Mouse (Mus musculus) cerebellum, adult 2 months (tissue): ENCODE measurements around the gene Smarcc1. TPM values are rescaled to one million over a fixed set of nuclear protein-coding genes. Genes with fewer than 3 reads are reported as not detected.

Experiments used
- DNase-seq, 2 experiments: peaks; one replicate each; pipeline ENCODE4 v3.0.0; 2021
- H3K27ac ChIP-seq: fragments of 200-500 bp; 2 replicates; pipeline ENCODE4 v1.5.1; 2012; ENCODE audit warnings: low read length, control low read depth, inconsistent platforms; ENCODE audit not compliant: insufficient read depth
- H3K27me3 ChIP-seq: fragments of 200-500 bp; 2 replicates; pipeline ENCODE4 v1.6.1; 2012; ENCODE audit warnings: inconsistent platforms, mild to moderate bottlenecking, low read length, moderate library complexity; ENCODE audit not compliant: control insufficient read depth, insufficient read depth
- H3K4me1 ChIP-seq: fragments of 200-500 bp; 2 replicates; pipeline ENCODE4 v1.6.1; 2011; ENCODE audit warnings: low read length; ENCODE audit not compliant: control insufficient read depth, insufficient read depth
- H3K4me3 ChIP-seq: fragments of 200-500 bp; replicated peaks from 2 replicates; pipeline ENCODE3; 2011; ENCODE audit warnings: mild to moderate bottlenecking, low read depth, low read length, control low read depth; ENCODE audit not compliant: insufficient read depth
- CTCF ChIP-seq: fragments of 200-500 bp; IDR thresholded peaks from 2 replicates; pipeline ENCODE4 v1.5.1; 2011; ENCODE audit warnings: low read depth, mild to moderate bottlenecking, control low read depth, low read length, moderate library complexity, borderline replicate concordance; ENCODE audit not compliant: insufficient read depth
- POLR2A ChIP-seq: fragments of 200-500 bp; IDR thresholded peaks from 2 replicates; pipeline ENCODE4 v1.6.1; 2011; ENCODE audit warnings: low read length, control low read depth, borderline replicate concordance; ENCODE audit not compliant: insufficient read depth
- WGBS: fragments of 180-500 bp; shearing (Covaris S2); methylation state at CpG from one replicate; pipeline ENCODE4 v1.1.7; 2018; 5-methylcytosine and 5-hydroxymethylcytosine counted together
- polyA plus RNA-seq: library from polyadenylated mRNA; depleted of rRNA; stranded (reverse); fragments of >200 nt; gene quantifications from 2 replicates; pipeline ENCODE4 v1.2.3, GENCODE M21; 2012; rRNA removed

Gene Smarcc1
- polyA plus RNA-seq, 1 experiment: 23.1 TPM

GRCm38 (mm10) chr9:110272330-110272729 is 154.8 kb downstream of the Smarcc1 start:
- no peak for DNase-seq
- H3K27me3 ChIP-seq: no peaks in the 10 kb centered on the region
- WGBS: 89% methylated on average over 3 of the region's 3 CpGs
- TF ChIP-seq CTCF (no peak), POLR2A (no peak)
- H3K4me3 ChIP-seq: no peak overlapping the region
- H3K4me1 ChIP-seq: no peaks in the 10 kb centered on the region; the same call in 1 of the 2 replicates
- H3K27ac ChIP-seq: no peak overlapping the region

GRCm38 (mm10) chr9:110273507-110273906 is 156.0 kb downstream of the Smarcc1 start:
- Histone ChIP-seq H3K4me1 (no peaks in the 10 kb centered on the region; the same call in 1 of the 2 replicates), H3K27me3 (no peaks in the 10 kb centered on the region), H3K27ac (no peak overlapping the region), H3K4me3 (no peak overlapping the region)
- TF ChIP-seq POLR2A: no peak
- TF ChIP-seq CTCF: no peak
- DNase-seq: no peak
- WGBS: 77% methylated on average over 4 of the region's 4 CpGs

- WGBS: 76% methylated on average over 5 of the region's 5 CpGs
Measured at GRCm38 (mm10) chr9:110275882-110276281, 158.4 kb downstream of the Smarcc1 start.

GRCm38 (mm10) chr9:110277431-110277881 is 159.9 kb downstream of the Smarcc1 start:
- no peak overlapping the region for H3K27ac ChIP-seq
- DNase-seq: peak; percentile 35 to 52
- no peaks in the 10 kb centered on the region for H3K27me3 ChIP-seq
- no peak overlapping the region for H3K4me3 ChIP-seq
- 37% methylated on average over 8 of the region's 8 CpGs for WGBS
- no peaks in the 10 kb centered on the region; the same call in 1 of the 2 replicates for H3K4me1 ChIP-seq
- TF ChIP-seq CTCF (no peak), POLR2A (no peak)

More at GRCm38 (mm10) chr9:110275882-110276281, 158.4 kb downstream of the Smarcc1 start:
- no peak overlapping the region for H3K4me3 ChIP-seq
- H3K27me3 ChIP-seq: no peaks in the 10 kb centered on the region
- TF ChIP-seq POLR2A (no peak), CTCF (no peak)
- no peak overlapping the region for H3K27ac ChIP-seq
- no peaks in the 10 kb centered on the region; the same call in 1 of the 2 replicates for H3K4me1 ChIP-seq
- no peak for DNase-seq

GRCm38 (mm10) chr9:110284075-110284697 is 166.7 kb downstream of the Smarcc1 start:
- Histone ChIP-seq H3K27me3 (no peaks in the 10 kb centered on the region), H3K27ac (no peak overlapping the region), H3K4me1 (peaks cover 18% of the 10 kb centered on the region), H3K4me3 (no peak overlapping the region)
- TF ChIP-seq POLR2A: no peak
- TF ChIP-seq CTCF: no peak
- 63% methylated on average over 10 of the region's 10 CpGs for WGBS
- peak; percentile 39 to 55 for DNase-seq

- TF ChIP-seq CTCF (no peak), POLR2A (no peak)
- Histone ChIP-seq H3K27ac (no peak overlapping the region), H3K27me3 (no peaks in the 10 kb centered on the region), H3K4me1 (peaks cover 18% of the 10 kb centered on the region), H3K4me3 (no peak overlapping the region)
- WGBS: 10% methylated on average over 7 of the region's 7 CpGs
- peak; percentile 61 to 77 for DNase-seq
Measured at GRCm38 (mm10) chr9:110287321-110287924, 169.9 kb downstream of the Smarcc1 start.

Other genes with a start within 250 kb of the Smarcc1 start
- gene Cdc25a, start 242.1 kb upstream of the Smarcc1 start, polyA plus RNA-seq: 9.2 and 9.6 TPM in 2 replicates
- gene Map4, start 186.2 kb upstream of the Smarcc1 start, polyA plus RNA-seq: 559 and 576 TPM in 2 replicates
- 154 and 155 TPM in 2 replicates for gene Dhx30, start 122 bp downstream of the Smarcc1 start, polyA plus RNA-seq
- gene Cspg5, start 126.1 kb downstream of the Smarcc1 start, polyA plus RNA-seq: 118 and 124 TPM in 2 replicates
- gene Elp6, start 187.5 kb downstream of the Smarcc1 start, polyA plus RNA-seq: 24.7 and 26.0 TPM in 2 replicates
- gene Scap, start 215.6 kb downstream of the Smarcc1 start, polyA plus RNA-seq: 45.8 and 46.0 TPM in 2 replicates